Mouse (Mus musculus): Measurements from ENCODE around the gene Tlk1.

DNA sequence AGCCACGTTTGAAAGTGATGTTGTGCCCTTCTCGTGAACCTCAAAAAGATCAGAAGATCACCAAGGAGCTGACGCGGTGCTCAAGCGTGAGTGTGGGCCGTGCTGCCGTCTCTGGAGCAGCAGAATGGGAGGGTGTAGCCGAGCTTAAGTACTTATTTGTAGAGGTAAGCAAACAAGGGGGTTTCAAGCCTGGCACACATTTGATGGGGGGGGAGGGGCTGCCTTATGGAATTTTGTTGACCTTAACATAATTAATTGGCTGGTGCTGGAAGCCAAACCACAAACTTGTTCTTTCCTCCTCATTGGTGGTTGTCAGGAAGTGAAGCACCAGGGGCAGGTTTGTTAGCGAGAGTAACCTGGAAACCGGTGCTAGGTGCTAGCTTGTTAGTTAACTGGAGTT, 129.8 kb downstream of the Tlk1 start:
- no peak for TF ChIP-seq POLR2A (IDR thresholded peaks at IDR 0.05; ENCODE audit: borderline replicate concordance, insufficient read depth, low read length)
- TF ChIP-seq CTCF (IDR thresholded peaks at IDR 0.05; ENCODE audit: borderline replicate concordance, insufficient read depth, low read depth, low read length), result no peak

Measured in cerebellum, adult 2 months (tissue).